Mouse (Mus musculus) midbrain, embryonic 12.5 days (tissue): Measurements from ENCODE around the gene Dixdc1. TPM values are rescaled to one million over a fixed set of nuclear protein-coding genes. Genes with fewer than 3 reads are reported as not detected.

Experiments used
- ATAC-seq: fragments of 200-750 bp; cut with Nextera tagmentation; 2 replicates; pipeline ENCODE4 v1.8.0; 2017; ENCODE audit warnings: low read depth, moderate TSS enrichment, moderate library complexity; ENCODE audit not compliant: low FRiP score
- H3K27ac ChIP-seq: fragments of 300-500 bp; sonication (generic); replicated peaks from 2 replicates; pipeline ENCODE4 v1.5.1; 2016; ENCODE audit warnings: mild to moderate bottlenecking
- H3K27me3 ChIP-seq: fragments of 300-500 bp; sonication (generic); 2 replicates; pipeline ENCODE4 v1.6.1; 2016; ENCODE audit warnings: mild to moderate bottlenecking
- H3K36me3 ChIP-seq: fragments of 300-500 bp; sonication (generic); 2 replicates; pipeline ENCODE4 v1.6.1; 2016
- H3K4me1 ChIP-seq: fragments of 300-500 bp; sonication (generic); 2 replicates; pipeline ENCODE4 v1.6.1; 2016
- H3K4me2 ChIP-seq: fragments of 300-500 bp; sonication (generic); replicated peaks from 2 replicates; pipeline ENCODE4 v1.6.1; 2016; ENCODE audit warnings: mild to moderate bottlenecking, moderate library complexity
- H3K4me3 ChIP-seq: fragments of 300-500 bp; sonication (generic); 2 replicates; pipeline ENCODE4 v1.5.1; 2016; ENCODE audit warnings: mild to moderate bottlenecking
- H3K9ac ChIP-seq: fragments of 300-500 bp; sonication (generic); replicated peaks from 2 replicates; pipeline ENCODE4 v1.6.1; 2016; ENCODE audit warnings: mild to moderate bottlenecking, moderate library complexity
- H3K9me3 ChIP-seq: fragments of 300-500 bp; sonication (generic); 2 replicates; pipeline ENCODE4 v1.6.1; 2016; ENCODE audit warnings: mild to moderate bottlenecking
- WGBS: fragments of 180-500 bp; shearing (Covaris S2); methylation state at CpG from one replicate; pipeline ENCODE4 v1.1.7; 2016; 5-methylcytosine and 5-hydroxymethylcytosine counted together
- polyA plus RNA-seq: library from polyadenylated mRNA; unstranded; fragments of >200 nt; fragmentation: Nextera tagmentation; extraction: Ambion mirVana; gene quantifications from 2 replicates; pipeline ENCODE4 v1.2.1, GENCODE M21; 2016

Gene Dixdc1
- polyA plus RNA-seq, 1 experiment from 2014 or later: 28.5 TPM

DNA sequence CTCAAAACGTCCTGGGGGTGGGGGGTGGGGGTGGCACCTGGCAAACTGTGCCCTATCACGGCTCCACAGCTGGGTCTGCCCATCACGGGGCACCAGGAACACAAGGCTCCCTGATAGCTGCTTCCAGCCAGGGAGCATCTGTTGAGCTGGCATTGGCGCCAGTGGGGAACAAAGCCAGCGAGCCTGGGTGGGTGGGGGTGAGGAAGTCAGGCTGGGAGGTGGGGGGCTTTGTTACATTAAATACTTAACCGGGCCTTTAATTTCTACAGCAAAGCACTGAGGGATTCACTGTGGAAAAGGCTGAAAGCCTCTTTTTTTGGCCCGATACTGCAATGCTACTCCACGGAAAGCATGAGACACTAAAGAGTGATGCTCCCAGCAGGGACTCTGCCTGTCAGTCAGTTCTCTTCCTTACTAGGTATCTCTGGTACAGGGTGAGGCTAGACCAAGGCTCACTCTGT lies 16.8 kb downstream of the Dixdc1 start:
- Histone ChIP-seq H3K9me3 (no peaks in the 10 kb centered on the region), H3K4me3 (no peak overlapping the region), H3K27ac (no peak overlapping the region), H3K36me3 (no peaks in the 10 kb centered on the region; the same call in 1 of the 2 replicates), H3K4me2 (no peak overlapping the region), H3K27me3 (no peaks in the 10 kb centered on the region), H3K9ac (no peak overlapping the region), H3K4me1 (peaks cover 50% of the 10 kb centered on the region)
- no peak for ATAC-seq
- WGBS: 58% methylated on average over 8 of the region's 8 CpGs

DNA sequence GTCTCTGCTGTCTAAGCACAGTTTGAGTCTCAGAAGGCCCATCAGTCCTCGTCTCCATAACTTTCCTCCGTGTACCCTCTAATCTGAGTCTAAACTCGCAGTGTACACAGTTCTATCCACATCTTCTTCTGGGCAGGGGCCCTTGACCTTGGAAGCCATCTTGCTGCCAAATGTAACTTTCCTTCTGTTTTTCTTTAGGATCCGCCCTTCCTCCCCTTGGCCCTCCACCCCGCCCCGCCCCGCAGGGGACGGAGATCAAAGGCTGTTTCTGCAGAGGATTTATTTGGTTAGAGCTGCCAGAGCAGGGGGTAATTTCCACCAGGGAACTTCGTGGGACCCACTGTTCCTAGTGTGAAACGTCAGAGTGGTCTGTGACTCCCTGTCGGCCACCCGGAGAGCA lies 18.3 kb downstream of the Dixdc1 start:
- Histone ChIP-seq H3K27ac (no peak overlapping the region), H3K36me3 (no peaks in the 10 kb centered on the region; the same call in 1 of the 2 replicates), H3K4me2 (no peak overlapping the region), H3K9me3 (no peaks in the 10 kb centered on the region), H3K27me3 (no peaks in the 10 kb centered on the region), H3K4me3 (no peak overlapping the region), H3K9ac (no peak overlapping the region), H3K4me1 (peaks cover 36% of the 10 kb centered on the region)
- WGBS: 37% methylated on average over 12 of the region's 12 CpGs
- no peak for ATAC-seq

DNA sequence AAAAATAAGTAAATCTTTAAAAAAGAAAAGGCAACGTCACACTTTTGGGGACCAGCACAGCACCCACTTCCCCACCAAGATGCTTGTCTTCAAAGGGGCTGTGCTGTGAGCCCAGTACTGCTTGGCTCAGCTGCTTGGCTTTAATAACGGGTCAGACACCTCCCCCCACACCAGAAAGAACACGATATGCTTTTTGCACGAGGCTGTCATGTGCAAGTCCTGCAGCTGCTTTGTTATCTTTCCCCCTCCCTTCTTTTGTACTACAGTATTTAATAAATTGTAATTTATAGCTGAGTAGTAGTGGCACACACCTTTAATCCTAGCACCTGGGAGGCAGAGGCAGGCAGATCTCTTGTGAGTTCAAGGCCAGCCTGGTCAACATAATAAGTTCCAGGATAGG lies 20.4 kb downstream of the Dixdc1 start:
- Histone ChIP-seq H3K4me2 (no peak overlapping the region), H3K27me3 (no peaks in the 10 kb centered on the region), H3K36me3 (no peaks in the 10 kb centered on the region; the same call in 1 of the 2 replicates), H3K9ac (no peak overlapping the region), H3K9me3 (no peaks in the 10 kb centered on the region), H3K4me1 (peaks cover 17% of the 10 kb centered on the region), H3K27ac (no peak overlapping the region), H3K4me3 (no peak overlapping the region)
- WGBS: 79% methylated on average over 4 of the region's 4 CpGs
- ATAC-seq: no peak

DNA sequence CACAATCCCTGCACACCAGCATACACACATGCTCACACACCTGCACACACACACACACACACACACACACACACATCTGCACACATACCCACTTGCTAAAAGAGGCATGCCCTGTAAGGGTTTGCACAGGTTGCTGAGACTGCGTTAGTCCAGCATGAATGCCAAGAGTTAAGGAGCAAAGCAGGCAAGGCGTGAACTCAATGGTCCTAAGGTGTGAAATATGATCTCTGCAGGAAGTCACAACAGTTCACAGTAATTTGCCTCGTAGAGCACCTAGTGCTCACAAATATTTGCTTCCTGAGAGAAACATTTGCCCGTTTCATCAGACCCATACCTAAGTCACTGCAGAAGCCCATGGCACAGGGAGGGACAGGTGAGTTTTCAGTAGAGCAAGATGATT lies 25.1 kb downstream of the Dixdc1 start:
- ATAC-seq: no peak
- Histone ChIP-seq H3K36me3 (peaks cover 9% of the 10 kb centered on the region), H3K4me3 (no peak overlapping the region), H3K27me3 (no peaks in the 10 kb centered on the region), H3K27ac (no peak overlapping the region), H3K9ac (no peak overlapping the region), H3K4me2 (no peak overlapping the region), H3K4me1 (no peaks in the 10 kb centered on the region), H3K9me3 (no peaks in the 10 kb centered on the region)
- 77% methylated on average over 4 of the region's 4 CpGs for WGBS

DNA sequence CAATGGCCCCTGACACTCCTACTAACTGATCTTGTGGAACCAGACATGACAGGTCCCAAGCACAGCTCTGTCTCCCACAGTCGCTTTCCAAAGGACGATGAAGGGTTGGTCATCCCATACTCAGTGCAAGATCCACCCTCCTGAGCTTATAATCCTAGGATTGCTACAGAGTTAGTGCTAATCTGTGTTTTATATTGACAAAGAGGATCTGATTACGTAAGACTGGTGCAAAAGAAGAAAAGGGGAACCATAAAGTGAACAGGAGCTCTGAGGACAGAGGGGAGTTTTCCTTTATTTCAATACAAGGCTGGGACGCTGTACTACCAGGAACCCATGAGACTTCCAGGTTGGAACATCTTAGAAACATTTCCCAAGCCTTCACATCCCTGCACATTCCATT lies 28.0 kb downstream of the Dixdc1 start:
- Histone ChIP-seq H3K27ac (no peak overlapping the region), H3K4me3 (no peak overlapping the region), H3K4me1 (no peaks in the 10 kb centered on the region), H3K36me3 (peaks cover 17% of the 10 kb centered on the region), H3K27me3 (no peaks in the 10 kb centered on the region), H3K9ac (no peak overlapping the region), H3K4me2 (no peak overlapping the region), H3K9me3 (no peaks in the 10 kb centered on the region)
- ATAC-seq: no peak
- 81% methylated on average over 4 of the region's 4 CpGs for WGBS

DNA sequence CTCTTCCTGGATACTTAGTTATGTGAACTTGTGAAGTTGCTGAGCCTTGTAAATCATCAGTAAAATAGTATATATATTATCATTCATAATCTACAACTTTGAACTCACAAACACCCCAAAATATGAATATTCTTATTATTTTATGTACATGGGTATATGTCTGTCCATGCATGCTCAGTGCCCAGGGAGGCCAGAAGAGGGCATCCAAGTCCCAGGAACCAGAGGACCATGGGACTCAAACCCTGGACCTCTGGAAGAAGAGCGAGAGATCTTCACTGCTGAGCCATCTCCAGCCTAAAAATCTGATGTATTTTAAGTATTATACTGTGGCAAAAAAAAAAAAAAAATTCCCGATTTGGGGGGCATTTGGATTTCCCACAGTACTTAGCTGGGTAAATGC lies 30.2 kb downstream of the Dixdc1 start:
- no peaks in the 10 kb centered on the region for H3K9me3 ChIP-seq
- peaks cover 17% of the 10 kb centered on the region for H3K36me3 ChIP-seq
- no peak overlapping the region for H3K27ac ChIP-seq
- H3K27me3 ChIP-seq: no peaks in the 10 kb centered on the region
- H3K9ac ChIP-seq: no peak overlapping the region
- H3K4me2 ChIP-seq: no peak overlapping the region
- 26% methylated on average over 2 of the region's 2 CpGs for WGBS
- no peak for ATAC-seq
- no peak overlapping the region for H3K4me3 ChIP-seq
- H3K4me1 ChIP-seq: no peaks in the 10 kb centered on the region

DNA sequence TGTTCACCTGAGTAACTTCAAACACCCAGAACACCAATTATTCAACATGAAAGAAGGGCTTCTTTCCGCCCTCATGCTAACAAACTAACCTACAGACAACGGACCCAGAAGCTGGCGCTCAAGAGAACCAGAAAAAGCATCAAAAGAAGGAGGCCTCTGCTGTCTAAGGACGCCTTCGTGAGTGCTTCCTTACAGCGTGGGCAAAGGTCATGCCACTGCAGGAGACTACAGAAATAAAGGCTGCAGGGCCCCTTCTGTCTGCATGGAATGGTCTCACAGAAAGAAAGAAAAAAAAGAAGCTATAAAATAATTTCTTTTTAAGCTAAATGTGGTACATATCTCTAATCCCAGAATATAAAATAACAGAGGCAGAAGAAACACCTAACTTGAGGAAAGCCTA lies 34.4 kb downstream of the Dixdc1 start:
- WGBS: 30% methylated on average over 6 of the region's 6 CpGs
- Histone ChIP-seq H3K36me3 (peaks cover 31% of the 10 kb centered on the region), H3K9ac (no peak overlapping the region), H3K9me3 (no peaks in the 10 kb centered on the region), H3K27me3 (peaks cover 20% of the 10 kb centered on the region), H3K4me3 (no peak overlapping the region), H3K4me1 (no peaks in the 10 kb centered on the region), H3K27ac (no peak overlapping the region), H3K4me2 (no peak overlapping the region)
- no peak for ATAC-seq

DNA sequence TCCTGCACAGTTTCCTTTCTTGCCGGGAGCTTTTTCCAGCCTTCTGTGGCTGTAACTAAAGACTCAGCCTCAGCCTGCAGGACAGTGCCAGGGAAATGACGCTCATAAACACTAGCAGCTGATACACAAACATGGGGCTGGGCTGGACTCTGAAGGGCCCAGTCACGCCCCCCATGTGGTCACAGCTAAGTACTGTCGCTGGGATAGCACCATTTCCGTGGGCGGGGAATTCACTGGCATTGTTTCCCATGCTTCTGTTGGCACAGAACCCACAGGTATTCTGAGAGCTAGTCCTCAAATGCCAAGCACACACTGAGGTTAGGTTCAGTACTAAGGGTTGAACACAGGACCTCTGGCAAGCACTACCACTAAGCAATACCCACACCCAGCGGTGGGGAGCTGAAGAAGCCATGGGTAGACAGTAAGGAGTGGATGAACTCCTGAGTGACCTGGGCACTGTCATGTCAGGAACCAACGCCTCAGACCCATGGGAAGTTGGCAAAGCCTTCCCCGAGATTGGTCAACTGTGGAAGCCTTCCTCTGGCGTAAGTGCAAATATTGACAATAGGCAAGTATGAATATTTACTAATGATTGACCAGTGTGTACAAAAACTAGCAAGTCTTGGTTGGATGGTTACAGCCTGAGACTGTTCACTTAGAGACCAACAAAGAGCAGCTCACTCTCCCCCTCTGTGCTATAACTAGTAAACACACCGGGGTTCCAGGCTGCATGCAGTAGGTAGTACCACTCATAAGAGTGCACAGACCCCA lies 38.2 kb downstream of the Dixdc1 start:
- Histone ChIP-seq H3K4me3 (no peak overlapping the region), H3K9ac (no peak overlapping the region), H3K4me2 (no peak overlapping the region), H3K27me3 (peaks cover 31% of the 10 kb centered on the region), H3K9me3 (no peaks in the 10 kb centered on the region), H3K4me1 (peaks cover 32% of the 10 kb centered on the region), H3K27ac (no peak overlapping the region), H3K36me3 (peaks cover 21% of the 10 kb centered on the region; the same call in 1 of the 2 replicates)
- WGBS: 67% methylated on average over 11 of the region's 11 CpGs
- no peak for ATAC-seq

DNA sequence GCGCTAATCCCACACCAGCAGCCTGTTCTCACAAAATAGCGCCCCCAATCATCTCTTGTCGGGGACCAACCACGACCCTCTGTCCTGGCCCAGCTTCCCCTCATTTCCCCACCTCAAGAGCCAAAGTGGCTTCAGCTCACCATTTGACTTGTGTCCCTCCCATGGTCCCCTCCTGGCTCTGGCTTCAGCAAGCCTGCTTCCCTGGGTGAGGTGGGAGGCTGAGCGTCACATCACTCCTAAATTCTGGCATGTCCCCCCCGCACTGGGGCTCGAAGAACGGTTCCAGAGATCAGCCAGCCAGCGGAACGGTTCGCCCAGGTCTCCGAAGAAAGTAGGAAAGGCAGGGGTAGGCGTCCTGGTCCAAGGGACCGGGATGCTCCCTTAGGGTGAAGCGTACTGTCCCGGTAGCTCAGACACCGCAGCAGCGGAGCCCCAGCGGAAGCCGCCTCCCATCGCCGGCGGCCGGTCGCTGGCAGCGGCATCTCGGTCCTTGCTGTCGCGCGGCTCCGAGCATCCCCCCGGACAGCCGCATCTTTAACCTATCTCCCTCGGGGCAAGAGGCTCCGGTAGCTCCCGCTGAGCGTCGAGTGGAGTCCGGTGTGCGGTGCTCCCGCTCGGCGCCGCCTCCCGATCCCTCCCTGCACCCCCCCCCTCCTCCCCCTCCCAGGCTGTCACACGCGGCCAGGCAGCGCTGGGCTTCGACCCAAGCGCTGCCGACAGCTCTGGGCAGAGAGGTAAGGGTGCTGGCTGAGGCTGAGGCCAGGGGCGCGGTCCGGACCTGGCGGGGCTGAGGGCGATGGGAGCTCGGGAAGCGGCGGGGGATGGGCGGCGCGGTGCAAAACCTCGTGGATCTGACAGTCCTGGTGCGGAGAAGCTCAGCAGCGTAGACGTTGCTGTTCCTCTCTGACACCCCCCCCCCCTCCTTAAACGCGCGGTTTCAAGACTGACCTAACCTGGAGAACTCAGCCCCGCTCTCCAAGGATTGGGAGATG lies 40.6 kb downstream of the Dixdc1 start:
- Histone ChIP-seq H3K36me3 (peaks cover 20% of the 10 kb centered on the region; the same call in 1 of the 2 replicates), H3K9ac (peak overlapping the region; percentile 74), H3K4me2 (peak overlapping the region; percentile 99), H3K4me1 (peaks cover 34% of the 10 kb centered on the region), H3K27me3 (peaks cover 35% of the 10 kb centered on the region), H3K9me3 (no peaks in the 10 kb centered on the region), H3K4me3 (peak overlapping the region; percentile 59), H3K27ac (no peak overlapping the region; the same call in 1 of the 2 replicates)
- ATAC-seq: peak; percentile 64
- WGBS: under 1% methylated on average over 60 of the region's 70 CpGs

DNA sequence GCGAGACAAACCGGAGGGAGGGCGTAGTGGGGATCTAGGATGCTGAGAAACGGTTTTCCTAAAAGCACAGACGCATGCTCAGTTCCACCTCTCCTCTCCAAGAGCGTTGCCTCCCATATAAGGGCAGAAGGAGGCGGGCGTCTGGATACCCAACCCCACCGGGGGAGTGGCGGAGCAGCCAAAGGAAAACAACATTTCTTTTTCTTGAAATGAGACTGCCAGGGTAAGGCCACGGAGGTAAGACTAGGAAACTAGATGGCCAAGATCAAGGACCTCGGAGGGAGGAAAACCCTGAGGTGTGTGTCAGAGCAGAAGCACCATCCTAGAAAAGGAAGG lies 41.6 kb downstream of the Dixdc1 start:
- Histone ChIP-seq H3K36me3 (0 out of 2 replicates have a peak, but pooled peaks cover 14% of the 10 kb centered on the region), H3K4me2 (peak overlapping the region; percentile 99), H3K9ac (peak overlapping the region; percentile 39), H3K27me3 (peaks cover 38% of the 10 kb centered on the region), H3K27ac (peak overlapping the region; percentile 72), H3K4me1 (peaks cover 44% of the 10 kb centered on the region), H3K9me3 (no peaks in the 10 kb centered on the region), H3K4me3 (peak overlapping the region; percentile 30)
- 1% methylated on average over 12 of the region's 12 CpGs for WGBS
- peak; percentile 54; the same call in 1 of the 2 replicates for ATAC-seq

DNA sequence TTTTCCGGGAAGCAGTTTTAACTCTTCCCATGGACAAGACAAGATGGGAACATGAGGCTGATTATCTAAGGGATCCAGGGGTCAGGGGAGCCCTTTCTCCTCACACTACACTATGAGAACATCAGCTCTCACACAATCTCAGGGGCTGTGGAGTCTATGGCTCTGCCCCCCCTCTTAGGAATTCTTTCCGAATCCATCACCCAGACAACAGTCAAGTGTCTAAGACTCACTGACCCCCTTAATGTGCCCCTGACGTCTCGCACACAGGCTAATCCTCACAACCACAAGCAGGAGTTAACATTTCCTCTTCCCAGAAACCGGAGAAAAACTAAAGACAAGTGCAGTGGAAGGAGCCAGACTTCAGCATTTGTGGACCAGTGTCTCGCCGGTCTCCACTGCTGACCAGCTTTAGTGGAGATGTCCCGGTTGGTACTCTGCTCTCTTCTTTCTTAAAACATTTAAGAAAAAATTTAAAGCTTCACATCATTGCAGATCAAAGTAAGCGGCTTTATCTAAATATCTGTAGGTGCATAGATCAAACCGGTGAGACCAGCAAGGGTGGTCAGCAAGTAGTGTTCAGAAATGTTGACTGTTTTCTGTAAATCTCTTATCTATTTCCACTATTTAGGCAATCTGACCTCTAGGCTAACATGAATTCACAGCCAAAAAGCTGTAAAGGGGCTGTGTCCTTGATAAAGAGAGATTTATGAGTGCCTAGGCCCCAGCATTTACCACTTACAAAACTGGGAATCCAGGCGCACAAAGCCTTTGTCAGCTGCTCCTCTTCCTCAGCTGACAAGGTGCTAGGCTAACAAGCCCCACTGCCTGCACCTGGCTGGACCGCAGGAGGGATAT lies 42.2 kb downstream of the Dixdc1 start:
- H3K36me3 ChIP-seq: 0 out of 2 replicates have a peak, but pooled peaks cover 14% of the 10 kb centered on the region
- H3K9me3 ChIP-seq: no peaks in the 10 kb centered on the region
- peaks cover 38% of the 10 kb centered on the region for H3K27me3 ChIP-seq
- peak overlapping the region; percentile 30 for H3K4me3 ChIP-seq
- WGBS: 23% methylated on average over 12 of the region's 12 CpGs
- peak; percentile 31 for ATAC-seq
- H3K4me1 ChIP-seq: peaks cover 47% of the 10 kb centered on the region
- H3K27ac ChIP-seq: peak overlapping the region; percentile 72
- peak overlapping the region; percentile 99 for H3K4me2 ChIP-seq
- H3K9ac ChIP-seq: peak overlapping the region; percentile 39
